Mouse (Mus musculus) small intestine, adult 2 months (tissue): ENCODE measurements around the gene Rab44.

ENCODE experiments used
- CTCF ChIP-seq: fragments of 200-500 bp; IDR thresholded peaks from 2 replicates; pipeline ENCODE4 v1.5.1; 2012; ENCODE audit warnings: low read depth, mild to moderate bottlenecking, control low read depth, inconsistent platforms, low read length, moderate library complexity, mixed read lengths; ENCODE audit not compliant: insufficient replicate concordance, insufficient read length; ENCODE audit errors: extremely low read depth
- POLR2A ChIP-seq: fragments of 200-500 bp; IDR thresholded peaks from 2 replicates; pipeline ENCODE4 v1.6.1; 2012; ENCODE audit warnings: low read depth, mild to moderate bottlenecking, control low read depth, inconsistent platforms, low read length, moderate library complexity

DNA sequence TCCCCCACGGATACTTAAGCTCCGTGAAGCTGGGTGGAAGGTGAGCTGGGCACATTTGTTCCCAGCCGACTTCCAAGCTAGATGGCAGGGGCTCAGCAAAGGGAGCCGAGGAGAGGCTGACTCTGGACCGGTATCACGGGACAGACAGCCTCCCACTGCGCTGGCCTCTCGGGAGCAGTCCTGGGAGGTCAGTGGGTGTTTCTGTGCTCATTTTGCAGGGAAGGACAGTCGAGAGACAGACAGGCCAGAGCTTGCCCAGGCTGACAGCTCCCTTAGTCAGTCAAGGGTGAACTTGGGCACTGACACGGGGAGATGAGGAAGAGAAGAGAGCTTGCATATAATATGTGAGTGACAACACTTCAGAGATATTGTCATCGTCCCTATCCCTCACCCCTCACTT is 69.2 kb downstream of the Rab44 start:
- no peak for TF ChIP-seq CTCF
- no peak for TF ChIP-seq POLR2A
